Mouse (Mus musculus) brain, embryonic 14.5 days (tissue): ENCODE measurements at regions not wholly inside any gene's neighbourhood (a gene's known extent, or its start where the extent isn't known, plus 50 kb on each side); places are given as distances from the start of the nearest gene placed in this dataset.

ENCODE experiments used
- CTCF ChIP-seq: fragments of 200-500 bp; IDR thresholded peaks from 2 replicates; pipeline ENCODE4 v1.5.1; 2012; ENCODE audit warnings: inconsistent platforms, mild to moderate bottlenecking, moderate library complexity, borderline replicate concordance; ENCODE audit not compliant: insufficient read depth, insufficient read length; ENCODE audit errors: extremely low read depth
- POLR2A ChIP-seq: fragments of 200-500 bp; IDR thresholded peaks from 2 replicates; pipeline ENCODE4 v1.6.1; 2012; ENCODE audit warnings: mild to moderate bottlenecking, inconsistent platforms, borderline replicate concordance; ENCODE audit not compliant: poor library complexity, insufficient read depth, insufficient read length, severe bottlenecking; ENCODE audit errors: extremely low read depth

DNA sequence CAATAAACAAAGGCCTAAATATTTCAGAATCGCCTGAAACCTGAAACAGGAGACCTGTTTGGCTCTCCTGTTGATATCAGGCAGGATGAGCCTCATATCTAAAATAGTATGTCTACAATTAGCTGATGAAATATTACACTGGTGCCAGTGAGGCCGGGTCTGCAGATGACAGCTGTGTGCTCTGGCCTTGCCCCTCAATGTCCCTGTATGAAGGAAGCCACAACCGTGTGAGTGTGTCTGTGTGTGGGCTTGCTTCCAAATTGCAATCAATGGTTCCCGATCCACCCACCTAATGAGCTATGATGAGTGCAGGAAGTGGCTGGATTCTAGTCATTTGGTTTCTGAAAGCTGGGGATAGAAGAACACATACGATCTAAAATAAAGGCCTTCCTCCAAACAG, 438.2 kb downstream of the Cbln4 start:
- TF ChIP-seq CTCF (no peak), POLR2A (no peak)
